Mouse (Mus musculus) ES-E14 (cell line): ENCODE data around the gene Tfeb. TPM values are rescaled to one million over a fixed set of nuclear protein-coding genes. Genes with fewer than 3 reads are reported as not detected.
A peak's percentile ranks its signal among the peaks of the same experiment; 100 is the strongest.

ENCODE experiments used
- DNase-seq: peaks from one replicate; pipeline ENCODE4 v3.0.0-alpha.2; 2013; ENCODE audit warnings: low read depth, low spot score
- H3K27ac ChIP-seq: 2 replicates; pipeline ENCODE4 v1.5.1; 2012; ENCODE audit warnings: low read depth, mild to moderate bottlenecking, low read length, moderate library complexity, mixed read lengths; ENCODE audit not compliant: poor library complexity, insufficient read depth, severe bottlenecking
- H3K36me3 ChIP-seq: 2 replicates; pipeline ENCODE4 v1.6.1; 2012; ENCODE audit warnings: mild to moderate bottlenecking, low read length, moderate library complexity, mixed read lengths; ENCODE audit not compliant: control insufficient read depth, poor library complexity, insufficient read depth, severe bottlenecking
- H3K4me1 ChIP-seq, 2 experiments: fragments of 150-350 bp in 1 of 2; sonication (generic) in 1 of 2; 2 replicates each; pipeline ENCODE4 v1.6.1; 2012; ENCODE audit warnings: low read length in 2 of 2, mild to moderate bottlenecking in 1 of 2, mixed read lengths in 1 of 2; ENCODE audit not compliant: control insufficient read depth in 2 of 2, insufficient read depth in 2 of 2, poor library complexity in 1 of 2
- H3K4me3 ChIP-seq, 2 experiments: fragments of 150-350 bp in 1 of 2; sonication (generic) in 1 of 2; 2 replicates each; pipeline ENCODE4 v1.5.1; 2012; ENCODE audit warnings: low read length in 2 of 2, low read depth in 1 of 2, mild to moderate bottlenecking in 1 of 2, mixed read lengths in 1 of 2; ENCODE audit not compliant: insufficient read depth in 1 of 2, poor library complexity in 1 of 2, severe bottlenecking in 1 of 2
- H3K9ac ChIP-seq: 2 replicates; pipeline ENCODE4 v1.6.1; 2012; ENCODE audit warnings: low read depth, mild to moderate bottlenecking, low read length, mixed read lengths; ENCODE audit not compliant: poor library complexity, insufficient read depth, severe bottlenecking
- H3K9me3 ChIP-seq: fragments of 150-350 bp; sonication (generic); 2 replicates; pipeline ENCODE4 v1.6.1; 2012; ENCODE audit warnings: low read depth, mild to moderate bottlenecking, low read length; ENCODE audit not compliant: control insufficient read depth, insufficient read depth
- CHD2 ChIP-seq: IDR thresholded peaks from 2 replicates; pipeline ENCODE4 v1.6.1; 2014; ENCODE audit warnings: mild to moderate bottlenecking, low read depth, low read length, inconsistent platforms
- HCFC1 ChIP-seq: IDR thresholded peaks from 2 replicates; pipeline ENCODE4 v1.6.1; 2012; ENCODE audit warnings: low read length, inconsistent platforms, borderline replicate concordance; ENCODE audit not compliant: insufficient read depth
- MAFK ChIP-seq: IDR thresholded peaks from 2 replicates; pipeline ENCODE4 v1.6.1; 2014; ENCODE audit warnings: mild to moderate bottlenecking, low read depth, low read length, inconsistent platforms; ENCODE audit not compliant: insufficient read depth
- ZC3H11A ChIP-seq: IDR thresholded peaks from 2 replicates; pipeline ENCODE4 v1.6.1; 2012; ENCODE audit warnings: low read depth, mild to moderate bottlenecking, inconsistent platforms, low read length, borderline replicate concordance
- ZNF384 ChIP-seq: IDR thresholded peaks from 2 replicates; pipeline ENCODE4 v1.6.1; 2012; ENCODE audit warnings: low read depth, low read length, inconsistent platforms
- in situ Hi-C, 2 experiments: fragments of 600-800 bp; cut with MboI; formaldehyde crosslinking; loops; one replicate each; pipeline ENCODE4 v1.15.1; 2025; ENCODE audit warnings: low sequenced_read_pairs in 2 of 2, inconsistent platforms in 1 of 2; ENCODE audit not compliant: unreplicated experiment in 2 of 2
- total RNA-seq: library from RNA; depleted of rRNA; stranded (reverse); fragments of 300-350 nt; gene quantifications from 2 replicates; pipeline ENCODE4 v1.2.3, GENCODE M21; 2012

The Tfeb gene
- total RNA-seq, 1 experiment, result 21.0 TPM

DNA sequence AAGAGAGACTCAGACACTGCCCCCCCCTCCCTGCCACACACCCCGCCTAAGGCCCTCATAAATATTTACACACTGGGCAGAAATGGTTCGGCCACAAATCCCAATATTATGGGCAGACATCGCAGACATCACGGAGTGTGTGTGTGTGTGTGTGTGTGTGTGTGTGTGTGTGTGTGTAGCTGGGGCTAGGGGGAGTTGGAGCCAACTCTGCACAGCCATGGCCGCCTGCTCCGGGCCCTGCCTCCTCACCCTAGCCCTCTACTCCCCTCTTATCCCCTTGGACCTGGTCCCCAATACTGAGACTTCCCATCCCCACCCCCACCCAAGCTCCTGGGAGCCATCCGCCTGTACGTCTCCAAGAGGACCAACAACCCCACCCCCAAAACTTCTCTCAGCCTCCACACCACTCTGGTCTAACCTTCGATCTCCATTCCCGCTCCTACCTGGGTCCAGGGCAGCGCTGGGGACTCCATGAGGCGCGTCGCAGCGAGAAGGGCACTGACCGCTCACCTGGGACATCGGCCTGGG, 95.7 kb downstream of the Tfeb start:
- Histone ChIP-seq H3K27ac (no peak overlapping the region), H3K9me3 (no peaks in the 10 kb centered on the region), H3K36me3 (peaks cover 3% of the 10 kb centered on the region; the same call in 1 of the 2 replicates), H3K9ac (peak overlapping the region; percentile 77), H3K4me1 (peaks cover 0 to 11% of the 10 kb centered on the region in 2 experiments; a peak in 2 of 4 replicates), H3K4me3 (peak overlapping the region; percentile 69 to 77)
- in situ Hi-C loops, result no loop called here
- TF ChIP-seq ZC3H11A (no peak), CHD2 (no peak), MAFK (no peak), HCFC1 (no peak), ZNF384 (no peak)
- DNase-seq, result no peak

GRCm38 (mm10) chr17:47833029-47833627, 96.3 kb downstream of the Tfeb start:
- Histone ChIP-seq H3K36me3 (peaks cover 3% of the 10 kb centered on the region; the same call in 1 of the 2 replicates), H3K4me1 (peaks cover 0 to 11% of the 10 kb centered on the region in 2 experiments; a peak in 2 of 4 replicates), H3K27ac (no peak overlapping the region), H3K9ac (peak overlapping the region; percentile 77), H3K9me3 (no peaks in the 10 kb centered on the region), H3K4me3 (peak overlapping the region; percentile 69 to 77)
- no peak for DNase-seq
- in situ Hi-C loops, result no loop called here
- TF ChIP-seq ZC3H11A (no peak), MAFK (no peak)

- DNase-seq, result no peak
- Histone ChIP-seq H3K36me3 (peaks cover 3% of the 10 kb centered on the region; the same call in 1 of the 2 replicates), H3K9me3 (no peaks in the 10 kb centered on the region), H3K9ac (peak overlapping the region; percentile 2; the same call in 1 of the 2 replicates), H3K4me1 (peaks cover 0 to 11% of the 10 kb centered on the region in 2 experiments; a peak in 2 of 4 replicates), H3K27ac (no peak overlapping the region), H3K4me3 (peak overlapping the region; percentile 69 to 77)
- in situ Hi-C loops, result no loop called here
- TF ChIP-seq HCFC1, result no peak
- no peak for TF ChIP-seq CHD2
- TF ChIP-seq ZNF384, result no peak
- no peak for TF ChIP-seq ZC3H11A
- no peak for TF ChIP-seq MAFK
These were observed 97.0 kb downstream of the Tfeb start for GRCm38 (mm10) chr17:47833628-47834481.

- no peak for DNase-seq
- no peak for TF ChIP-seq CHD2
- no peak for TF ChIP-seq ZC3H11A
- no peak for TF ChIP-seq ZNF384
- TF ChIP-seq MAFK, result no peak
- no peak for TF ChIP-seq HCFC1
- no peak within 1 kb of the TSS for H3K27ac ChIP-seq
- H3K4me1 ChIP-seq, result peaks cover 0 to 11% of the 10 kb centered on the region in 2 experiments; a peak in 2 of 4 replicates
- in situ Hi-C loops, result no loop called here
- H3K9ac ChIP-seq, result peak within 1 kb of the TSS; percentile 2; the same call in 1 of the 2 replicates
- H3K36me3 ChIP-seq, result peaks cover 3% of the 10 kb centered on the region; the same call in 1 of the 2 replicates
- H3K9me3 ChIP-seq, result no peaks in the 10 kb centered on the region
- H3K4me3 ChIP-seq, result peak within 1 kb of the TSS; percentile 69 to 77
These were observed 97.6 kb downstream of the Tfeb start, which contains the start of gene Mdfi for GRCm38 (mm10) chr17:47834482-47834767. Gene Mdfi, minus strand, starts transcription at chr17:47834691.
